Mouse (Mus musculus) hindbrain, embryonic 16.5 days (tissue): Measurements from ENCODE around the gene Prg4. TPM values are rescaled to one million over a fixed set of nuclear protein-coding genes. Genes with fewer than 3 reads are reported as not detected.

ENCODE experiments used
- ATAC-seq: fragments of 200-750 bp; cut with Nextera tagmentation; 2 replicates; pipeline ENCODE4 v1.8.0; 2017; ENCODE audit warnings: moderate TSS enrichment, moderate library complexity
- H3K27ac ChIP-seq: fragments of 300-500 bp; sonication (generic); 2 replicates; pipeline ENCODE4 v1.5.1; 2014; ENCODE audit warnings: low read depth, mild to moderate bottlenecking, control low read depth, low read length, moderate library complexity
- H3K27me3 ChIP-seq: fragments of 300-500 bp; sonication (generic); replicated peaks from 2 replicates; pipeline ENCODE4 v1.6.1; 2014; ENCODE audit warnings: low read length; ENCODE audit not compliant: control insufficient read depth, insufficient read depth
- H3K36me3 ChIP-seq: fragments of 300-500 bp; sonication (generic); 2 replicates; pipeline ENCODE4 v1.6.1; 2014; ENCODE audit warnings: mild to moderate bottlenecking, low read length, moderate library complexity, mixed read lengths; ENCODE audit not compliant: control insufficient read depth, insufficient read depth
- H3K4me1 ChIP-seq: fragments of 300-500 bp; sonication (generic); 2 replicates; pipeline ENCODE4 v1.6.1; 2014; ENCODE audit warnings: low read depth, low read length; ENCODE audit not compliant: control insufficient read depth, insufficient read depth
- H3K4me2 ChIP-seq: fragments of 300-500 bp; sonication (generic); 2 replicates; pipeline ENCODE4 v1.6.1; 2014; ENCODE audit warnings: mild to moderate bottlenecking, low read length, control low read depth, moderate library complexity
- H3K4me3 ChIP-seq: fragments of 300-500 bp; sonication (generic); 2 replicates; pipeline ENCODE4 v1.5.1; 2014; ENCODE audit warnings: mild to moderate bottlenecking, low read length, control low read depth, moderate library complexity
- H3K9ac ChIP-seq: fragments of 300-500 bp; sonication (generic); 2 replicates; pipeline ENCODE4 v1.6.1; 2014; ENCODE audit warnings: low read depth, mild to moderate bottlenecking, control low read depth, low read length, moderate library complexity
- H3K9me3 ChIP-seq: fragments of 300-500 bp; sonication (generic); 2 replicates; pipeline ENCODE4 v1.6.1; 2014; ENCODE audit warnings: mild to moderate bottlenecking, low read length, moderate library complexity; ENCODE audit not compliant: control insufficient read depth
- WGBS: fragments of 180-500 bp; shearing (Covaris S2); extraction: QIAGEN DNeasy Blood & Tissue Kit; methylation state at CpG from one replicate; pipeline ENCODE4 v1.1.7; 2014; 5-methylcytosine and 5-hydroxymethylcytosine counted together
- polyA plus RNA-seq: library from polyadenylated mRNA; unstranded; fragments of >200 nt; fragmentation: Nextera tagmentation; extraction: Ambion mirVana; gene quantifications from 2 replicates; pipeline ENCODE4 v1.2.1, GENCODE M21; 2015

Gene Prg4
- 0.36 and 0.40 TPM in 2 replicates for polyA plus RNA-seq

DNA sequence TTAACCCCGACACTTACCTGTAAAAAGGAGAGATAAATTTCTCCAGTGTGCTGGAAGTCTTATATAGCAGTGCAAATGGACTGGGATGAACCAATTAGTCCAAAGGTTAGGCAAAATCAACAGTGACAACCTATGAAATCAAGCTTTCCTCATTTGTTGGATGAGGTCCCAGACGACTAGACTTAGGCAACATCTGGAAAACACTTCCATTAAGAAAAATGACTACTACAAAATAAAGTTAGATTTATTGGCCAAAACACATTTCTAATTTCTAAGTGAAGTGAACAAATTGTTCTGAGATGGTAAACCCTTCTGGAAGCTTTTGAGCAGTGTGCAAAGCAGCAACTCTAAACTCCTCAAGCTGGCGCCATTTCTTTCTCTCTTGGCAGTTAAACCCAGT, at the start of gene Prg4:
TSS of gene Prg4 (minus strand) at position 34 of the 400 bp plus-strand sequence.
- Histone ChIP-seq H3K9me3 (no peaks in the 10 kb centered on the region), H3K9ac (no peak within 1 kb of the TSS), H3K27me3 (no peaks in the 10 kb centered on the region), H3K27ac (no peak within 1 kb of the TSS), H3K4me3 (no peak within 1 kb of the TSS), H3K4me1 (no peaks in the 10 kb centered on the region), H3K4me2 (no peak within 1 kb of the TSS), H3K36me3 (no peaks in the 10 kb centered on the region)
- 89% methylated on average over 3 of the region's 3 CpGs for WGBS
- ATAC-seq: no peak

DNA sequence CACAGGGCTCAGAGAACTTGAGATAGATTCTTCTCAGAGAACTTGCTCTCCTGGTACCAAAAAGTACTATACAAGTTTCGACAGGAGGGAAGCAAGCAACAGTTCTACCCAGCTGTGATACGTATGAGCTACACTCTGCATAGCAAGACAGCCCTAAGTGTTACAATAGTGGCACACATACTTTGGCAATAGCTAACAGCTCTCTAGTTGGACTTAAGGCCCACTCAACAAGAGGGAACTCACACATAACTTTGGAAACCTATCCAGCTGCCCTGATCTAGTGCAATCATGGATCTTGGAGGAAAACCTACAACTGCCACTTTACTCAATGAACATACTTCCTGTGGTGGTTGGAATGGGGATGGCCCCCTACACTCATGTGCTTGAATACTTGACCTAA, 47.1 kb upstream of the Prg4 start:
- Histone ChIP-seq H3K9ac (no peak overlapping the region), H3K36me3 (no peaks in the 10 kb centered on the region), H3K4me3 (no peak overlapping the region), H3K27me3 (no peaks in the 10 kb centered on the region), H3K27ac (no peak overlapping the region), H3K4me2 (no peak overlapping the region), H3K9me3 (no peaks in the 10 kb centered on the region), H3K4me1 (no peaks in the 10 kb centered on the region)
- ATAC-seq: no peak
- 95% methylated on average over 2 of the region's 2 CpGs for WGBS

DNA sequence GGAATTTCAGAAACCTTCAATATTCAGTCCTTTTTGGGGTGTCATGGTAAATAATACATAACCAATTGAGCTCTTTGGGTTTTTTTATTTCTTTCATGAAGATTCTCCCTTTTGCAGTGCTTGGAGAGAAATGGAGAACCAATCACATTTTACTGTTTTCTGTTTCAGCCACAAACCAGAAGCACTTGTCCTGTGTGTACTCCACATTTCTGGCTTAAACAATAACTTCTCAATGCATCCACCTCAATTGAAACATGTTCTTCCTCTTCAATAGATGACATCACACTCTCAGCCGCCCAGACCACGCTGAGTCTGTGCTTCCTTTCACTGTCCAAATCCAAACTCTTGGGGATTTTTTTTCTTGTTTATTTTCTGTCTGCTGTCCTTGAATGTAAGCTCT, 39.8 kb upstream of the Prg4 start:
- no peaks in the 10 kb centered on the region for H3K9me3 ChIP-seq
- no peaks in the 10 kb centered on the region for H3K4me1 ChIP-seq
- H3K4me2 ChIP-seq: no peak overlapping the region
- H3K36me3 ChIP-seq: no peaks in the 10 kb centered on the region
- no peak overlapping the region for H3K4me3 ChIP-seq
- no peaks in the 10 kb centered on the region for H3K27me3 ChIP-seq
- H3K27ac ChIP-seq: no peak overlapping the region
- H3K9ac ChIP-seq: no peak overlapping the region
- 70% methylated on average over 2 of the region's 2 CpGs for WGBS
- no peak for ATAC-seq

DNA sequence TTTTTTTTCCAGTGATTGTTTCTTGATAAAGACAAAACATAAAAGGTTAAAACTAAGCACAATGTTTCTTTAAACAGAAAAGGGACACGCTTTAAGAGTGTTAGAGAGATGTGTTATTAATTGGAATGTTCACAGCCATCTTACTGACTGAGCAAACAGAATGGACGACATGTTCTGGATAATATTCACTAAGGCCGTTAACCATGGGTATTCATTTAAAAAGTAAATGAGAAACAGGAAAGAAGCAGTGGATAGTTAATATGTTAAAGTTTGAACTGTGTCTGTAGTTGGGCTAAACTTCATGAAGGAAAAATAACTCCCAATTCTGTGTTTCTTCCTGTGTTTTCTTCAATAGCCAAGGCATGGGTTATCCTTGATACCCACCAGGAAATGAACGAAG, 37.4 kb upstream of the Prg4 start:
- no peak overlapping the region for H3K27ac ChIP-seq
- no peaks in the 10 kb centered on the region for H3K27me3 ChIP-seq
- H3K36me3 ChIP-seq: no peaks in the 10 kb centered on the region
- no peak for ATAC-seq
- H3K9ac ChIP-seq: no peak overlapping the region
- H3K4me1 ChIP-seq: no peaks in the 10 kb centered on the region
- WGBS: 87% methylated on average over 4 of the region's 4 CpGs
- no peaks in the 10 kb centered on the region for H3K9me3 ChIP-seq
- no peak overlapping the region for H3K4me2 ChIP-seq
- no peak overlapping the region for H3K4me3 ChIP-seq

DNA sequence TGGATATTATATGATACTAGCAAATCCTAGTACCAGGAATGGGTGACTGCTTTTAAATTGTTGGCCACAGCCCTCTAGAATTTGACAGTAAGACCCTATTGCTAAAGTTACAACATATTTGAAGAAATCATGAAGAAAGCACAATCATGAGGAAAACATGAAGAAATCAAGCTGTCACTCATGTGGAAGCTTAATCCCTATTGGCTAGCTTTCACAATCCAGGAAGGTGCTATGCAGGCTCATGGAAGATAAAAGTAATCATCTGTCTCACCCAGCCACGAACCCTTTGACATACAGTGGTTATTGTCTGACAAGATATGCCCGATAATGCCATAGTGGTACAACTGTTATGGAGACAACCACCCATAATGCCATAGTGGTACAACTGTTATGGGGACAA, 32.2 kb upstream of the Prg4 start:
- no peak for ATAC-seq
- Histone ChIP-seq H3K4me2 (no peak overlapping the region), H3K27ac (no peak overlapping the region), H3K27me3 (no peaks in the 10 kb centered on the region), H3K36me3 (no peaks in the 10 kb centered on the region), H3K9ac (no peak overlapping the region), H3K4me3 (no peak overlapping the region), H3K9me3 (no peaks in the 10 kb centered on the region), H3K4me1 (no peaks in the 10 kb centered on the region)
- 89% methylated on average over 2 of the region's 2 CpGs for WGBS

DNA sequence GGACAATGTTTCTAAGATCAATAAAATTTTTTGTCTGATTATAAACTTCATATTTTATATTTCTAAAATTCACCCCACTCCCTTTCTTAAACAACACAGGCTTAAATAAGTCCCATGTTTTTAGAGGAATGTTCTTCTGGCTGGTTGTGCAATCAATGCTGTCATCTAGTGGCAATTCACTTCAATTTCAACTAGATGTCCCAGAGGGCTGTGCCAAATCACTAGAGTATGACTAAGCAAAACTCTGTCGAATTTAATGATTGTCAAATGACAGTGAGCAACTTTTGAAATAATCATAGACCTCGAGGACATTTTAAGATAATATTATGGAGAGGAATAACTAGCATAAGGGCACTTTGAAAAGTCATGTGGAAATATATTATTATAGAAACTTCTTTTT, 31.7 kb upstream of the Prg4 start:
- H3K27ac ChIP-seq: no peak overlapping the region
- H3K4me3 ChIP-seq: no peak overlapping the region
- ATAC-seq: no peak
- H3K36me3 ChIP-seq: no peaks in the 10 kb centered on the region
- no peaks in the 10 kb centered on the region for H3K4me1 ChIP-seq
- no peak overlapping the region for H3K9ac ChIP-seq
- no peaks in the 10 kb centered on the region for H3K9me3 ChIP-seq
- H3K27me3 ChIP-seq: no peaks in the 10 kb centered on the region
- WGBS: 76% methylated on average over 2 of the region's 2 CpGs
- H3K4me2 ChIP-seq: no peak overlapping the region

DNA sequence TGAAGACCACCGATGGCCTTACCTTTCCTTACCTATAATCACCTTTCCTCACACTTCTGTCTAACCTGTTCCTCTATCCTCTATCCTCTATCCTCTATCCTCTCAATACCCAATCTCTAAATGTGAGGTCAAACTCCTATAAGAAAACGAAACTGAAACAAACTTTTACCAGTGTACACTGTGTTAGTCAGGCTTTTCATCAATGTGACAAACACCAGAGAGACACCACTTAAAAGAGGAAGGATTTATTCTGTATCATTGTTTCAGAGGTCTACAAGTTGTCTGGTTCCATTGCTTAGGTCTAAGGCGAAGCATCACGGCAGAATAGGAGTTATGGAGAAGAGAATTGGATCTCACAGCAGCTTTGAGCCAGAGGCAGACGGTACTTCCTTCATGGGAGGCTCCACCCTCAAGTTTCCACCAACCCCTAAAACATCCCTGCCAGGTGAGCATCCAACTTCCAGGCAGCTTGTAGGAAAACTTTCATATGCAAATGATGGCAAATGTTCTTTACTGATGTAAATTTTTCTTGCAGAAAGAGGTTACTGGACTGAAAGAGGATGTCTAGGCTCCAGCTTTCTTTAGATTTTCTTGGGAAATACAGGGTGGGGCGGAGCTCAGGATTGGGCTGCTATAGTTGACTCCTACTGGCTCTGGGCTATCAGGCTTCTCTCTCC, 30.8 kb upstream of the Prg4 start:
- WGBS: 86% methylated on average over 6 of the region's 6 CpGs
- no peak overlapping the region for H3K27ac ChIP-seq
- H3K36me3 ChIP-seq: no peaks in the 10 kb centered on the region
- H3K4me1 ChIP-seq: no peaks in the 10 kb centered on the region
- ATAC-seq: no peak
- no peaks in the 10 kb centered on the region for H3K27me3 ChIP-seq
- H3K4me3 ChIP-seq: no peak overlapping the region
- no peaks in the 10 kb centered on the region for H3K9me3 ChIP-seq
- no peak overlapping the region for H3K9ac ChIP-seq
- no peak overlapping the region for H3K4me2 ChIP-seq

DNA sequence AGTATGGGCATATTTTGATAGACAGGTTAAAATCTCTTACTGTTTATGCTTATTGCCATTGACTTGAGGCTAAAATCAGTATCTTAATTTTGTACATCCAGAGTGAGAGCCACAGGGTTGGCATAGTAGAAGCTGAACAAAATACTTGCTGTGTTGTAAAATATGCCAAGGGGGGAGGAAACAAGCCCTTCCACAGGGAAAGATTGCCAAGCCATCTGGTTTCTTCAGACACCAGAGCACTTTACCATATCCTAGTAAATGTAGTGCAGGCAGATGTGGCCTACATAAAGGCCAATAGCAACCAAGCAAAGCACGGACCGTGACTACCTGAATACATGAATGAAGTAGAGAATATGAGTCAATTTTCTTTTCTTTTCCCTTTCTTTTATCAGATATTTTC, 23.2 kb upstream of the Prg4 start:
- Histone ChIP-seq H3K36me3 (no peaks in the 10 kb centered on the region), H3K27ac (no peak overlapping the region), H3K27me3 (no peaks in the 10 kb centered on the region), H3K9ac (no peak overlapping the region), H3K4me3 (no peak overlapping the region), H3K4me2 (no peak overlapping the region), H3K9me3 (no peaks in the 10 kb centered on the region), H3K4me1 (no peaks in the 10 kb centered on the region)
- ATAC-seq: no peak
- WGBS: 83% methylated on average over 2 of the region's 2 CpGs

DNA sequence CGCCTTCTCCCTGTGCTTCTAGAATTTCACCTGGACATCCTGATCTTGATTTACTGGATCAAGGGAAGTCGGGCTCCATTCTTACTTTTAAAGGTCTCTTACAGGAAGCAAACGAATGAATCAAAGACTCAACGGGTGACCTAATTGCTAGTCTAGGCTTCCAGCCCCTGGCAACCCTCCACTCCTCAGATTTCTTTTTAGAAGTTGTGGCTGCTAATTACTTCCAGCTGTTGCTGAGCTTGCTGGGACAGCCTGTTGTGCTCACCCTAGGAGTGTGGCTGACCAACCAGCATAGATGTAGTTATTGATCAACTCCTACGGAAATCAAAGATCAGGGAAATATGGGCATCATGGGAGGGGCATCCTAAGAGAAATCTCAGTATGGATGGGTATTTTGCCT, 14.7 kb upstream of the Prg4 start:
- WGBS: 81% methylated on average over 5 of the region's 5 CpGs
- H3K36me3 ChIP-seq: no peaks in the 10 kb centered on the region
- H3K27ac ChIP-seq: no peak overlapping the region
- H3K27me3 ChIP-seq: no peaks in the 10 kb centered on the region
- H3K4me3 ChIP-seq: no peak overlapping the region
- no peaks in the 10 kb centered on the region for H3K4me1 ChIP-seq
- H3K4me2 ChIP-seq: no peak overlapping the region
- no peaks in the 10 kb centered on the region for H3K9me3 ChIP-seq
- no peak overlapping the region for H3K9ac ChIP-seq
- no peak for ATAC-seq

DNA sequence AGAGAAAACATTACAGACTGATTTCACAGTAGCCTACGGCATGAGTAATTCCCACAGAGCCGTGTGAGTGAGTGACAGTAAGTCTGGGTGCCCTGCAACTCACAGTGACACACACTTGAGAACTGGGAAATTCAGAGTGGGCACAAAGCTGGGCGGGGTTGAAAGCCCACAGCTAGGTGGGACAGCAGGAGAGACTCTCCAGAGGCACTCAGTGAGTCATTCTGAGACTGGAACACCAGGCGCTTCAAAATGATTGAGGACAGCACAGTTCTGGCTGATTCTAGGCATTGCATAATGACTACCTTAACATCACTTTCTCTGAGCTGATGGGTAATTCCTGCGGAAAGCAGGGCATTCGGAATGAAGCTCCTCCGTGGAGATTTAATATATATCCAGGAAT, 6.6 kb upstream of the Prg4 start:
- H3K27ac ChIP-seq: no peak overlapping the region
- no peaks in the 10 kb centered on the region for H3K36me3 ChIP-seq
- H3K9me3 ChIP-seq: no peaks in the 10 kb centered on the region
- no peaks in the 10 kb centered on the region for H3K27me3 ChIP-seq
- no peak overlapping the region for H3K4me3 ChIP-seq
- H3K9ac ChIP-seq: no peak overlapping the region
- ATAC-seq: no peak
- 78% methylated on average over 7 of the region's 7 CpGs for WGBS
- no peaks in the 10 kb centered on the region for H3K4me1 ChIP-seq
- H3K4me2 ChIP-seq: no peak overlapping the region
